Mouse (Mus musculus): ENCODE measurements around the gene Prkn. TPM values are rescaled to one million over a fixed set of nuclear protein-coding genes. Genes with fewer than 3 reads are reported as not detected.

Prkn gene
- total and polyA plus RNA-seq, 3 experiments, result 0.86 to 5.7 (median 2.3) TPM

DNA sequence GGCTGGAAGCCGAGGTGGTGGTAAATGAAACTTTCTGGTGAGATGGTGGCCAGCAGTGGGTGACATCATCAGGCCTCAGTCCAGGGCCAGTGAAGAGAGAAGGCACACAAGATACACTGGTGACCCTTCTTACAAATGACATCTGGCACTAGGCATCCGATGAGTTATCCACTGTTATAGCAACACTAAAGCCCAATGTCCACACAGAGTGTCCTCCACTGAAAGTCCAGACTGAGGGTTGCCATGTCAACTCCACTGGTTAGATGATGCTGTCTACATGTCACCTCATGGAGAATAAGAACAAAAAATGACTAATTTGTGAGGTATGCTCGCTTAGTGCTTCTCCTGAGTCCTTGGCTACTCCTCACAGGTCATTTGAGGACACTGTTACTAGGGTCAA, 1210.8 kb downstream of the Prkn start:
- Histone ChIP-seq H3K4me3 (ENCODE audit: low read depth, low read length) (no peak overlapping the region), H3K4me1 (ENCODE audit: insufficient read depth, low read depth, low read length) (peaks cover 19% of the 10 kb centered on the region), H3K27me3 (ENCODE audit: insufficient read depth, low read length) (peaks cover 19% of the 10 kb centered on the region), H3K36me3 (replicated peaks) (no peaks in the 10 kb centered on the region), H3K9me3 (replicated peaks) (peaks cover 5% of the 10 kb centered on the region)
- DNase-seq (ENCODE audit: low spot score) (no peak), ATAC-seq (ENCODE audit: extremely low read depth, insufficient number of reproducible peaks, low FRiP score, poor library complexity, severe bottlenecking) (no peak)
- TF ChIP-seq GATA2 (IDR thresholded peaks at IDR 0.05; ENCODE audit: borderline replicate concordance, low read depth, low read length) (no peak), TAL1 (conservative IDR thresholded peaks at IDR 0.05; ENCODE audit: low read depth, low read length) (no peak), GATA1 (IDR thresholded peaks at IDR 0.05; ENCODE audit: borderline replicate concordance, low read length) (no peak), POLR2AphosphoS5 (IDR thresholded peaks at IDR 0.05; ENCODE audit: insufficient replicate concordance, low read depth, low read length) (no peak)

GRCm38 (mm10) chr17:12052651-12053050, 1212.5 kb downstream of the Prkn start:
- no peak overlapping the region for H3K4me3 ChIP-seq (ENCODE audit: low read depth, low read length)
- no peak for TF ChIP-seq TAL1 (conservative IDR thresholded peaks at IDR 0.05; ENCODE audit: low read depth, low read length)
- peaks cover 12% of the 10 kb centered on the region for H3K4me1 ChIP-seq (ENCODE audit: insufficient read depth, low read depth, low read length)
- no peak for ATAC-seq (ENCODE audit: extremely low read depth, insufficient number of reproducible peaks, low FRiP score, poor library complexity, severe bottlenecking)
- H3K27me3 ChIP-seq (ENCODE audit: insufficient read depth, low read length), result peaks cover 19% of the 10 kb centered on the region
- peaks cover 9% of the 10 kb centered on the region for H3K9me3 ChIP-seq (replicated peaks)
- DNase-seq (ENCODE audit: low spot score), result no peak
- no peaks in the 10 kb centered on the region for H3K36me3 ChIP-seq (replicated peaks)

DNA sequence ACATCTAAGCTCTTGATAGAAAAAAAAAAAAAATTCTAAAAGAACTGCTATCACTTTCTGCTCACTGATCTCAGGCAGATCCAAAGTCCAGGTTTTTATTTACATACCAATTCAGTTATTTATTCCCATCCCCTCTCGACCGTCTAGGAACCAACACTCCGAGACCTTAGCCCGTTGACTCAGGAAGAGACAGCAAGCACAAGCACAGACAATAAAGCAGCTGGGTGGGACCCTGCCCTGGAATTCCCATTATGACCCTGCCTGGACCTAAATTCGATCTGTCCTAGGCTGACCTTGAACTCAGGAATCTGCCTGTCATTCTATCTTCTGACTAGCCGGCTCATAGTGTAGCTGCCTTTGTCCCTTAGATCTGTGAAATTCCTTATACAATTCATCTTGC, 1218.9 kb downstream of the Prkn start:
- no peak for TF ChIP-seq CTCF (IDR thresholded peaks at IDR 0.05; ENCODE audit: low read depth, low read length)
- TF ChIP-seq TAL1 (conservative IDR thresholded peaks at IDR 0.05; ENCODE audit: low read depth, low read length), result no peak
- TF ChIP-seq GATA1 (IDR thresholded peaks at IDR 0.05; ENCODE audit: borderline replicate concordance, low read length), result no peak
- no peak for TF ChIP-seq GATA2 (IDR thresholded peaks at IDR 0.05; ENCODE audit: borderline replicate concordance, low read depth, low read length)
- no peak for TF ChIP-seq POLR2AphosphoS5 (IDR thresholded peaks at IDR 0.05; ENCODE audit: insufficient replicate concordance, low read depth, low read length)
- H3K4me3 ChIP-seq (ENCODE audit: low read depth, low read length), result no peak overlapping the region
- H3K4me1 ChIP-seq (ENCODE audit: insufficient read depth, low read depth, low read length), result peaks cover 5% of the 10 kb centered on the region; the same call in 1 of the 2 replicates
- ATAC-seq (ENCODE audit: extremely low read depth, insufficient number of reproducible peaks, low FRiP score, poor library complexity, severe bottlenecking) (no peak), DNase-seq (ENCODE audit: low spot score) (no peak)
- H3K27me3 ChIP-seq (ENCODE audit: insufficient read depth, low read length), result peaks cover 22% of the 10 kb centered on the region
- H3K9me3 ChIP-seq (replicated peaks), result peaks cover 6% of the 10 kb centered on the region
- no peaks in the 10 kb centered on the region for H3K36me3 ChIP-seq (replicated peaks)

DNA sequence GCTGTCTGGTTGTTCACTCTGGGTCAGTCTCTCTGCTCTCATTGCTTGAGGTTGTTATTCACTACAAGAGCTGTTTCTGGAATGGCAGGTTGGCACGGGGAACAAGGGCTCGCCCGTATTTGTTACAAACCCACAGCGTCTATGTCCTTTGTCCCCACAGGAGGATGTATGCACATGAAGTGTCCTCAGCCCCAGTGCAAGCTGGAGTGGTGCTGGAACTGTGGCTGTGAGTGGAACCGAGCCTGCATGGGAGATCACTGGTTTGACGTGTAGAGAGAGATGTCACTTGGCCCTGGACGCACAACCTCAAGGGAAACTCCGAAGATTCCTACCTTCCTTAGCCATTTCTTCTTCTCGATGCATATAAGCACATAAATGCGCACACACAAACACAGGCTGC, 1221.2 kb downstream of the Prkn start:
- no peak for ATAC-seq (ENCODE audit: extremely low read depth, insufficient number of reproducible peaks, low FRiP score, poor library complexity, severe bottlenecking)

GRCm38 (mm10) chr17:12062861-12063260, 1222.7 kb downstream of the Prkn start:
- ATAC-seq (ENCODE audit: extremely low read depth, insufficient number of reproducible peaks, low FRiP score, poor library complexity, severe bottlenecking) (no peak), DNase-seq (ENCODE audit: low spot score) (no peak)
- TF ChIP-seq POLR2AphosphoS5 (IDR thresholded peaks at IDR 0.05; ENCODE audit: insufficient replicate concordance, low read depth, low read length), result no peak
- no peak for TF ChIP-seq CTCF (IDR thresholded peaks at IDR 0.05; ENCODE audit: low read depth, low read length)
- TF ChIP-seq TAL1 (conservative IDR thresholded peaks at IDR 0.05; ENCODE audit: low read depth, low read length), result no peak
- TF ChIP-seq GATA2 (IDR thresholded peaks at IDR 0.05; ENCODE audit: borderline replicate concordance, low read depth, low read length), result no peak
- TF ChIP-seq GATA1 (IDR thresholded peaks at IDR 0.05; ENCODE audit: borderline replicate concordance, low read length), result no peak
- H3K4me3 ChIP-seq (ENCODE audit: low read depth, low read length), result no peak overlapping the region
- no peaks in the 10 kb centered on the region for H3K36me3 ChIP-seq (replicated peaks)
- no peaks in the 10 kb centered on the region for H3K9me3 ChIP-seq (replicated peaks)
- peaks cover 23% of the 10 kb centered on the region for H3K27me3 ChIP-seq (ENCODE audit: insufficient read depth, low read length)
- peaks cover 5% of the 10 kb centered on the region; the same call in 1 of the 2 replicates for H3K4me1 ChIP-seq (ENCODE audit: insufficient read depth, low read depth, low read length)

More for the DNA sequence above, 1221.2 kb downstream of the Prkn start:
- H3K36me3 ChIP-seq (replicated peaks), result no peaks in the 10 kb centered on the region
- TF ChIP-seq POLR2AphosphoS5 (IDR thresholded peaks at IDR 0.05; ENCODE audit: insufficient replicate concordance, low read depth, low read length) (no peak), GATA2 (IDR thresholded peaks at IDR 0.05; ENCODE audit: borderline replicate concordance, low read depth, low read length) (no peak), GATA1 (IDR thresholded peaks at IDR 0.05; ENCODE audit: borderline replicate concordance, low read length) (no peak), CTCF (IDR thresholded peaks at IDR 0.05; ENCODE audit: low read depth, low read length) (no peak), TAL1 (conservative IDR thresholded peaks at IDR 0.05; ENCODE audit: low read depth, low read length) (no peak)
- H3K9me3 ChIP-seq (replicated peaks), result 0 out of 2 replicates have a peak, but pooled peaks cover under 1% of the 10 kb centered on the region
- peaks cover 23% of the 10 kb centered on the region for H3K27me3 ChIP-seq (ENCODE audit: insufficient read depth, low read length)
- H3K4me3 ChIP-seq (ENCODE audit: low read depth, low read length), result no peak overlapping the region
- DNase-seq (ENCODE audit: low spot score), result no peak
- peaks cover 5% of the 10 kb centered on the region; the same call in 1 of the 2 replicates for H3K4me1 ChIP-seq (ENCODE audit: insufficient read depth, low read depth, low read length)

GRCm38 (mm10) chr17:12063533-12063932, 1223.3 kb downstream of the Prkn start:
- H3K9me3 ChIP-seq (replicated peaks), result no peaks in the 10 kb centered on the region
- DNase-seq (ENCODE audit: low spot score) (no peak), ATAC-seq (ENCODE audit: extremely low read depth, insufficient number of reproducible peaks, low FRiP score, poor library complexity, severe bottlenecking) (no peak)
- no peaks in the 10 kb centered on the region for H3K36me3 ChIP-seq (replicated peaks)
- peaks cover 5% of the 10 kb centered on the region; the same call in 1 of the 2 replicates for H3K4me1 ChIP-seq (ENCODE audit: insufficient read depth, low read depth, low read length)
- H3K27me3 ChIP-seq (ENCODE audit: insufficient read depth, low read length), result peaks cover 23% of the 10 kb centered on the region
- TF ChIP-seq GATA2 (IDR thresholded peaks at IDR 0.05; ENCODE audit: borderline replicate concordance, low read depth, low read length) (no peak), TAL1 (conservative IDR thresholded peaks at IDR 0.05; ENCODE audit: low read depth, low read length) (no peak), POLR2AphosphoS5 (IDR thresholded peaks at IDR 0.05; ENCODE audit: insufficient replicate concordance, low read depth, low read length) (no peak), GATA1 (IDR thresholded peaks at IDR 0.05; ENCODE audit: borderline replicate concordance, low read length) (no peak), CTCF (IDR thresholded peaks at IDR 0.05; ENCODE audit: low read depth, low read length) (no peak)
- no peak overlapping the region for H3K4me3 ChIP-seq (ENCODE audit: low read depth, low read length)

Data from G1E (cell line).